Mouse (Mus musculus) v-Abl transformed pro-B cells (cell line): ENCODE data around the gene BC107364.
"Not testable (repeated sequence)": the region's sequence is repeated elsewhere in the genome, so short reads cannot be mapped to it uniquely, and the experiment has no call there.

ENCODE experiments used
- in situ Hi-C, 2 experiments: fragments of 400-800 bp; cut with MboI; formaldehyde crosslinking; loops; one replicate each; pipeline ENCODE4 v1.15.1; 2025; ENCODE audit not compliant: unreplicated experiment in 2 of 2

The BC107364 gene

GRCm38 (mm10) chr3:96452262-96452661 is at the start of gene BC107364:
BC107364 (minus strand) TSS chr3:96452306.
- in situ Hi-C loops: not testable (repeated sequence)

- in situ Hi-C loops: loop anchor here (5.0 to 10.0 kb wide), 4 partner anchors 74 to 224 kb away; no protein-coding TSS in a partner anchor
Measured at GRCm38 (mm10) chr3:96501391-96502115, 49.4 kb upstream of the BC107364 start.

GRCm38 (mm10) chr3:96500691-96501265 is 48.7 kb upstream of the BC107364 start:
- in situ Hi-C loops: loop anchor here (5.0 to 10.0 kb wide), 4 partner anchors 73 to 223 kb away; no protein-coding TSS in a partner anchor

- in situ Hi-C loops: loop anchor here (5.0 to 10.0 kb wide), 4 partner anchors 73 to 223 kb away; no protein-coding TSS in a partner anchor
Measured at GRCm38 (mm10) chr3:96500289-96500621, 48.1 kb upstream of the BC107364 start.

- in situ Hi-C loops: loop anchor here (5.0 to 10.0 kb wide), 4 partner anchors 72 to 222 kb away; no protein-coding TSS in a partner anchor
Measured at GRCm38 (mm10) chr3:96499481-96500288, 47.6 kb upstream of the BC107364 start.

- in situ Hi-C loops: no loop called here
Measured at GRCm38 (mm10) chr3:96498476-96499245, 46.6 kb upstream of the BC107364 start.

- in situ Hi-C loops: no loop called here
Measured at GRCm38 (mm10) chr3:96497451-96498028, 45.4 kb upstream of the BC107364 start.

- in situ Hi-C loops: not testable (repeated sequence)
Measured at GRCm38 (mm10) chr3:96496620-96497275, 44.6 kb upstream of the BC107364 start.

- in situ Hi-C loops: no loop called here
Measured at GRCm38 (mm10) chr3:96496216-96496615, 44.1 kb upstream of the BC107364 start.

GRCm38 (mm10) chr3:96495490-96496210 is 43.5 kb upstream of the BC107364 start:
- in situ Hi-C loops: no loop called here

- in situ Hi-C loops: no loop called here
Measured at GRCm38 (mm10) chr3:96494912-96495311, 42.8 kb upstream of the BC107364 start.

GRCm38 (mm10) chr3:96494456-96494855 is 42.4 kb upstream of the BC107364 start:
- in situ Hi-C loops: not testable (repeated sequence)

GRCm38 (mm10) chr3:96489636-96490035 is 37.5 kb upstream of the BC107364 start:
- in situ Hi-C loops: not testable (repeated sequence)

- in situ Hi-C loops: not testable (repeated sequence)
Measured at GRCm38 (mm10) chr3:96488907-96489629, 37.0 kb upstream of the BC107364 start.

GRCm38 (mm10) chr3:96488290-96488906 is 36.3 kb upstream of the BC107364 start:
- in situ Hi-C loops: not testable (repeated sequence)

- in situ Hi-C loops: no loop called here
Measured at GRCm38 (mm10) chr3:96487596-96488289, 35.6 kb upstream of the BC107364 start.
